Mouse (Mus musculus) hindbrain, embryonic 15.5 days (tissue): ENCODE results near the gene Hspb9. TPM values are rescaled to one million over a fixed set of nuclear protein-coding genes. Genes with fewer than 3 reads are reported as not detected.

Experiments used
- ATAC-seq: fragments of 200-750 bp; cut with Nextera tagmentation; 2 replicates; pipeline ENCODE4 v1.8.0; 2017; ENCODE audit warnings: low read depth, moderate number of reproducible peaks, moderate TSS enrichment; ENCODE audit not compliant: low FRiP score
- H3K27ac ChIP-seq: fragments of 300-500 bp; sonication (generic); replicated peaks from 2 replicates; pipeline ENCODE4 v1.5.1; 2015; ENCODE audit warnings: mild to moderate bottlenecking, inconsistent platforms
- H3K27me3 ChIP-seq: fragments of 300-500 bp; sonication (generic); 2 replicates; pipeline ENCODE4 v1.6.1; 2015; ENCODE audit warnings: control low read depth, inconsistent platforms
- H3K36me3 ChIP-seq: fragments of 300-500 bp; sonication (generic); 2 replicates; pipeline ENCODE4 v1.6.1; 2015; ENCODE audit warnings: control low read depth, inconsistent platforms
- H3K4me1 ChIP-seq: fragments of 300-500 bp; sonication (generic); replicated peaks from 2 replicates; pipeline ENCODE4 v1.6.1; 2015; ENCODE audit warnings: control low read depth, inconsistent platforms
- H3K4me2 ChIP-seq: fragments of 300-500 bp; sonication (generic); 2 replicates; pipeline ENCODE4 v1.6.1; 2015; ENCODE audit warnings: moderate library complexity, mild to moderate bottlenecking, inconsistent platforms
- H3K4me3 ChIP-seq: fragments of 300-500 bp; sonication (generic); 2 replicates; pipeline ENCODE4 v1.5.1; 2015; ENCODE audit warnings: mild to moderate bottlenecking, inconsistent platforms
- H3K9ac ChIP-seq: fragments of 300-500 bp; sonication (generic); 2 replicates; pipeline ENCODE4 v1.6.1; 2015; ENCODE audit warnings: inconsistent platforms
- H3K9me3 ChIP-seq: fragments of 300-500 bp; sonication (generic); 2 replicates; pipeline ENCODE4 v1.6.1; 2016; ENCODE audit warnings: control low read depth, inconsistent platforms
- WGBS: fragments of 180-500 bp; shearing (Covaris S2); methylation state at CpG from one replicate; pipeline ENCODE4 v1.1.7; 2015; 5-methylcytosine and 5-hydroxymethylcytosine counted together
- polyA plus RNA-seq: library from polyadenylated mRNA; unstranded; fragments of >200 nt; fragmentation: Nextera tagmentation; extraction: Ambion mirVana; gene quantifications from 2 replicates; pipeline ENCODE4 v1.2.1, GENCODE M21; 2015

The Hspb9 gene
- polyA plus RNA-seq, 1 experiment from 2014 or later: 0.25 TPM

DNA sequence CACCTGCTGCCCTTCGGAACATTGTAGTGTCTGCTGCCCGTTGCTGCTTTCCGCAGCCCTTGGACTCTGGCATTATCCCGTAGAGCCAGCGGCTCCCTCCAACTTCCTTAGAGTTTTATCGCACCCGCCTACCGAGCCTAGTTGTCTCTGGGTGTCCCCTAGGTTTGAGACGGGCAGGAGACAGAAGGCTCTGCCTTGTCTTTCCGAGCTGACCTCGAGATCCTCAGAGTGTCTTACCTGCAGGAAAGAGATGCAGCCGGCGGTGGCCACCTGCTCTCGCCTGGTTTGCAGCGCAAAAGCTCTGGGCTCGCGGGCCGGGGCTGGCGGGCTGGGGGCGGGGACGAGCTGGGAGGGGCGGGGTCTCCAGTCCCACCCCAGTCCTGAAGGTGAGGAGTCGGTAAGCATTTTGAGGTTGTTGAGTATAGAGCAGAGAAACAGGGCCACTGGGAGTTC is 21.5 kb upstream of the Hspb9 start, which contains the start of gene Zfp385c:
Gene Zfp385c (minus strand): TSS at position 292 of the 453 bp plus-strand sequence.
- Histone ChIP-seq H3K4me2 (peak within 1 kb of the TSS; percentile 51), H3K9me3 (no peaks in the 10 kb centered on the region), H3K36me3 (no peaks in the 10 kb centered on the region), H3K9ac (no peak within 1 kb of the TSS), H3K4me3 (peak within 1 kb of the TSS; percentile 21), H3K4me1 (peaks cover 18% of the 10 kb centered on the region), H3K27ac (no peak within 1 kb of the TSS), H3K27me3 (peaks cover 21% of the 10 kb centered on the region)
- WGBS: 2% methylated on average over 23 of the region's 23 CpGs
- no peak for ATAC-seq

DNA sequence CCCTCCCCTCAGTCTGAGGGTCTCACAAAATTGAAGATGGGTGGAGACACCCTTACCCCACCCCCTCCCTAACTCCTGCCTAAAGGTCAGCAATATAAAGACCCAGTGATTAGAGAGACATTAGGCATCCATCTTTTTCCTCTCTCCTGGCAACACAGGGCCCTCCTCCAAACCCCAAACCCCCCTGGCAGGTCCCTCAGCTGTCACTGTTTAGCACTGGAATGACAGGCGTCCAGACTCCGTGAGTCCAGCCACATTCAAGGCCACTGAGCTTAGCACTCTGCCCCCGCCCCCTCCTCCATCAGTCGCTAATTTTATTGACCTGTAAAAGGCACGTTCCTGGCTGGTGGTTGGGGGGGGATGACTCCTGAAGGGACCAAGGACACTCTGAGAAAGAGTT is 20.5 kb upstream of the Hspb9 start:
- H3K9ac ChIP-seq: no peak overlapping the region
- no peak overlapping the region for H3K4me3 ChIP-seq
- H3K27me3 ChIP-seq: peaks cover 21% of the 10 kb centered on the region
- H3K4me1 ChIP-seq: peaks cover 18% of the 10 kb centered on the region
- H3K4me2 ChIP-seq: no peak overlapping the region
- H3K36me3 ChIP-seq: no peaks in the 10 kb centered on the region
- no peak for ATAC-seq
- no peaks in the 10 kb centered on the region for H3K9me3 ChIP-seq
- WGBS: 32% methylated on average over 5 of the region's 5 CpGs
- H3K27ac ChIP-seq: no peak overlapping the region

- H3K4me3 ChIP-seq: no peak overlapping the region
- H3K9me3 ChIP-seq: no peaks in the 10 kb centered on the region
- 43% methylated on average over 5 of the region's 5 CpGs for WGBS
- no peaks in the 10 kb centered on the region for H3K36me3 ChIP-seq
- no peak overlapping the region for H3K4me2 ChIP-seq
- H3K27me3 ChIP-seq: peaks cover 21% of the 10 kb centered on the region
- H3K27ac ChIP-seq: no peak overlapping the region
- peaks cover 18% of the 10 kb centered on the region for H3K4me1 ChIP-seq
- no peak overlapping the region for H3K9ac ChIP-seq
- ATAC-seq: no peak
These were observed 18.7 kb upstream of the Hspb9 start for GRCm38 (mm10) chr11:100694926-100695325.

DNA sequence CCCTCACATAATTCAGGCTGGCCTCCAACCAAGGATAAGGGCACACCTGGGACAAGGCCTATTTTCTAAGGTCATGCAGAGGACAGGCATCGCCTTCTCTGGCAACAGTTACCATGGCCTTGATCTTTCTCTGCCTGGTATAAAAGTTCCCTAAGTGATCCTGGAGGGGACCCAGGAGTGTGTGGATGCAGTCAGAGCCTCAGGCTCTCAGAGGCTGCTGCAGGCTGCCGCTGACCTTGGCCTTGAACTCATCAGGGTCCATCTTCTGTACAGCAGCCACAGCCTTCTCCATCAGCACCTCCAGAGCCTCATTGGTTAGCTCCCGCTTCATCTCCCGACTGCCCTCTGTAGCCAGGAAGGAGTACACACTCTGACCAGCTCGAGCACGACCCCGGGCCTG is 15.7 kb upstream of the Hspb9 start:
- H3K27ac ChIP-seq: no peak overlapping the region
- no peaks in the 10 kb centered on the region for H3K36me3 ChIP-seq
- H3K27me3 ChIP-seq: 0 out of 2 replicates have a peak, but pooled peaks cover 5% of the 10 kb centered on the region
- no peaks in the 10 kb centered on the region for H3K9me3 ChIP-seq
- WGBS: 74% methylated on average over 7 of the region's 7 CpGs
- no peak for ATAC-seq
- no peak overlapping the region for H3K4me3 ChIP-seq
- peaks cover 12% of the 10 kb centered on the region for H3K4me1 ChIP-seq
- no peak overlapping the region for H3K4me2 ChIP-seq
- H3K9ac ChIP-seq: no peak overlapping the region

DNA sequence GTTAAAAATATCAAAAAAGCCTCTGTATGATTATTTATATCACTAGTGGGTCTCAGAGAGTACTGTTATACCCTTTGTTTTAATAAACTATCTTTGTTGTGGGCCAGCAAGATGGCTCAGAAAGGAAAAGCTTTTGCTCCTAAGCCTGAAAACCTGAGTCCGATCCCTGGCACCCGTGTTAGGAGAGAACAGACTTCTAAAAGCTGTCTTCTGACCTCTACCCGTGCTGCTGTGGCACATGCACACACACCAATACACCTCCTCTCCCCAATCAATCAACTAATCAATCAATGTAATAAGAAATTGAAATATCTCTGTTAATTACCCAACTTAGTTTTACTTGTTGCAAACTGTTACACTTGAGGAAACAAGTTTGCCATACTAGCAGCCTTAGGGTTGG is 12.9 kb upstream of the Hspb9 start:
- Histone ChIP-seq H3K36me3 (peaks cover 11% of the 10 kb centered on the region), H3K27ac (no peak overlapping the region), H3K4me3 (no peak overlapping the region), H3K4me1 (peaks cover 10% of the 10 kb centered on the region), H3K9ac (no peak overlapping the region), H3K4me2 (peak overlapping the region; percentile 38; the same call in 1 of the 2 replicates), H3K27me3 (0 out of 2 replicates have a peak, but pooled peaks cover 5% of the 10 kb centered on the region), H3K9me3 (no peaks in the 10 kb centered on the region)
- 72% methylated on average over 3 of the region's 3 CpGs for WGBS
- ATAC-seq: no peak

- peaks cover 17% of the 10 kb centered on the region for H3K36me3 ChIP-seq
- peak overlapping the region; percentile 38 for H3K4me2 ChIP-seq
- H3K4me3 ChIP-seq: no peak overlapping the region
- no peak overlapping the region for H3K27ac ChIP-seq
- H3K9me3 ChIP-seq: no peaks in the 10 kb centered on the region
- H3K9ac ChIP-seq: no peak overlapping the region
- WGBS: 5% methylated on average over 14 of the region's 14 CpGs
- 0 out of 2 replicates have a peak, but pooled peaks cover 5% of the 10 kb centered on the region for H3K27me3 ChIP-seq
- peaks cover 10% of the 10 kb centered on the region for H3K4me1 ChIP-seq
- no peak for ATAC-seq
These were observed 12.3 kb upstream of the Hspb9 start for GRCm38 (mm10) chr11:100701301-100701700.

- H3K9ac ChIP-seq: no peak overlapping the region
- H3K27me3 ChIP-seq: 0 out of 2 replicates have a peak, but pooled peaks cover 5% of the 10 kb centered on the region
- H3K9me3 ChIP-seq: no peaks in the 10 kb centered on the region
- H3K27ac ChIP-seq: no peak overlapping the region
- WGBS: 39% methylated on average over 19 of the region's 19 CpGs
- peaks cover 25% of the 10 kb centered on the region for H3K36me3 ChIP-seq
- 0 out of 2 replicates have a peak, but pooled peaks have one; percentile 25 for ATAC-seq
- peak overlapping the region; percentile 25; the same call in 1 of the 2 replicates for H3K4me2 ChIP-seq
- H3K4me3 ChIP-seq: no peak overlapping the region
- peaks cover 10% of the 10 kb centered on the region for H3K4me1 ChIP-seq
These were observed 11.4 kb upstream of the Hspb9 start for GRCm38 (mm10) chr11:100702081-100702851.

DNA sequence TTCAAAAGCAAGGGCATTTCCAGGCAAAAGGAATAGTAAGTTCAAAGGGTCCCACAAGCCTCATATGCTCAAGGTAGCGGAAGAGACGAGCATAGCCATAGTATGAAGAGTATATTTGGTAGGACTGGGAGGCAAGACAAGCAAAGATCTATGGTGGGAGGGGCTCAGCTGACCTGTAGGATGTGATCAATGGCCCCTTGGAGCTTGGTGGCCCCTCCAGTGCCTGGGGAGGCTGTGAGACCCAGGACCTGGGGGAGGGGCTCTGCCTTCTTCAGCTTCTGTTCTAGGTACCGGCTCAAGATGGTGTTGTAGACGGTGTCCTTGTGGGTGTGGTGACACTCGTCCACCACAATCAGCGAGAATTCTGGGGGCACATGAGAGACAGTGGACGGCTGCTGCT is 10.7 kb upstream of the Hspb9 start:
- H3K27ac ChIP-seq: no peak overlapping the region
- H3K27me3 ChIP-seq: 0 out of 2 replicates have a peak, but pooled peaks cover 5% of the 10 kb centered on the region
- H3K4me2 ChIP-seq: peak overlapping the region; percentile 25; the same call in 1 of the 2 replicates
- H3K9me3 ChIP-seq: no peaks in the 10 kb centered on the region
- H3K4me1 ChIP-seq: peaks cover 10% of the 10 kb centered on the region
- no peak overlapping the region; the same call in 1 of the 2 replicates for H3K9ac ChIP-seq
- no peak for ATAC-seq
- H3K4me3 ChIP-seq: no peak overlapping the region
- WGBS: 46% methylated on average over 7 of the region's 7 CpGs
- peaks cover 27% of the 10 kb centered on the region for H3K36me3 ChIP-seq

DNA sequence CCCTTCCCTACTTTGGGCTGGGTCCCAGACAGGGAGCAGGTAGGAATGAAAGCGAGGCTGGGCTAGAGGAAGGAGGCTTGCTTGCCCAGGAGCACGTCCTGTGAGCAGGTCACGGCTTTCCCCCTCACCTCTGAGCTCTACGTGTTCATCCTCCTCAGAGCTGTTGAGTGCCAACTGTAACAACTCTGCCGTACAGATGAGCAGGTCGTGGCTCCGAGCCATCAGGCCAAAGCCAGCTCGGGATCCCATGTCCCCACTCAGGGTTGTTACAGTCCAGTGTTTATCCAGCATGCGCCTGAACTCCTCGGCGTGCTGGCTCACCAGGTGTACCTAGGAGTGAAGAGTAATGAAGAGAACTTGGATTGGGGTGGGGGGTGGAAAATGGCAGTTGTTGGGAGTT is 10.3 kb upstream of the Hspb9 start:
- no peak for ATAC-seq
- no peak overlapping the region for H3K4me2 ChIP-seq
- no peaks in the 10 kb centered on the region for H3K9me3 ChIP-seq

GRCm38 (mm10) chr11:100703851-100704531 is 9.7 kb upstream of the Hspb9 start, which contains the start of gene Dhx58:
Dhx58 (minus strand) TSS chr11:100704271.
- Histone ChIP-seq H3K9me3 (no peaks in the 10 kb centered on the region), H3K36me3 (peaks cover 38% of the 10 kb centered on the region), H3K4me3 (no peak within 1 kb of the TSS), H3K27ac (no peak within 1 kb of the TSS), H3K9ac (no peak within 1 kb of the TSS; the same call in 1 of the 2 replicates), H3K4me1 (peaks cover 10% of the 10 kb centered on the region), H3K27me3 (0 out of 2 replicates have a peak, but pooled peaks cover 5% of the 10 kb centered on the region), H3K4me2 (no peak within 1 kb of the TSS)
- 63% methylated on average over 7 of the region's 7 CpGs for WGBS
- no peak for ATAC-seq

More for the DNA sequence above, 10.3 kb upstream of the Hspb9 start:
- H3K27ac ChIP-seq: no peak overlapping the region
- no peak overlapping the region for H3K9ac ChIP-seq
- H3K4me1 ChIP-seq: peaks cover 10% of the 10 kb centered on the region
- WGBS: 80% methylated on average over 11 of the region's 11 CpGs
- peaks cover 31% of the 10 kb centered on the region for H3K36me3 ChIP-seq
- 0 out of 2 replicates have a peak, but pooled peaks cover 5% of the 10 kb centered on the region for H3K27me3 ChIP-seq
- no peak overlapping the region for H3K4me3 ChIP-seq

GRCm38 (mm10) chr11:100705095-100705747 is 8.4 kb upstream of the Hspb9 start:
- Histone ChIP-seq H3K9me3 (no peaks in the 10 kb centered on the region), H3K4me1 (peaks cover 10% of the 10 kb centered on the region), H3K36me3 (peaks cover 44% of the 10 kb centered on the region), H3K4me2 (no peak overlapping the region), H3K27ac (no peak overlapping the region), H3K27me3 (0 out of 2 replicates have a peak, but pooled peaks cover 5% of the 10 kb centered on the region), H3K9ac (no peak overlapping the region), H3K4me3 (no peak overlapping the region)
- ATAC-seq: no peak
- 94% methylated on average over 23 of the region's 23 CpGs for WGBS
